Mouse (Mus musculus) myocyte (in vitro differentiated cells): ENCODE measurements around the gene 4933430I17Rik. TPM values are rescaled to one million over a fixed set of nuclear protein-coding genes. Genes with fewer than 3 reads are reported as not detected.

ENCODE experiments used
- H3K27me3 ChIP-seq: one replicate; pipeline ENCODE4 v1.6.1; 2011; ENCODE audit not compliant: control insufficient read depth, insufficient read depth, insufficient read length
- H3K36me3 ChIP-seq: one replicate; pipeline ENCODE4 v1.6.1; 2011; ENCODE audit not compliant: control insufficient read depth, insufficient read depth
- H3K4me2 ChIP-seq: one replicate; pipeline ENCODE4 v1.6.1; 2011; ENCODE audit warnings: low read depth, control low read depth
- H3K4me3 ChIP-seq: one replicate; pipeline ENCODE4 v1.5.1; 2011; ENCODE audit warnings: mild to moderate bottlenecking, control low read depth, moderate library complexity
- H3K79me2 ChIP-seq: one replicate; pipeline ENCODE4 v1.6.1; 2011; ENCODE audit not compliant: control insufficient read depth, insufficient read depth
- H3ac ChIP-seq: one replicate; pipeline ENCODE4 v1.6.1; 2011; ENCODE audit not compliant: control insufficient read depth, insufficient read length
- CEBPB ChIP-seq: IDR thresholded peaks from 2 replicates; pipeline ENCODE4 v1.6.1; 2011; ENCODE audit warnings: mild to moderate bottlenecking, moderate library complexity; ENCODE audit not compliant: poor library complexity, insufficient read depth, severe bottlenecking
- E2F4 ChIP-seq: IDR thresholded peaks from one replicate; pipeline ENCODE4 v1.6.1; 2011; ENCODE audit warnings: mild to moderate bottlenecking, control low read depth, moderate library complexity; ENCODE audit not compliant: insufficient read depth
- MAX ChIP-seq: IDR thresholded peaks from one replicate; pipeline ENCODE4 v1.6.1; 2011; ENCODE audit warnings: low read depth, mild to moderate bottlenecking, control low read depth
- MYOD1 ChIP-seq, 3 experiments: IDR thresholded peaks; one replicate each; pipeline ENCODE4 v1.6.1; 2011; ENCODE audit warnings: control low read depth in 2 of 3, low read depth in 2 of 3, mild to moderate bottlenecking in 2 of 3, moderate library complexity in 1 of 3; ENCODE audit not compliant: insufficient read length in 2 of 3, control insufficient read depth in 1 of 3
- MYOG ChIP-seq, 3 experiments: IDR thresholded peaks; one replicate each; pipeline ENCODE4 v1.6.1; 2011; ENCODE audit warnings: control low read depth in 2 of 3, low read depth in 2 of 3, mild to moderate bottlenecking in 2 of 3; ENCODE audit not compliant: insufficient read length in 2 of 3, control insufficient read depth in 1 of 3, insufficient read depth in 1 of 3
- POLR2A ChIP-seq: IDR thresholded peaks from one replicate; pipeline ENCODE4 v1.6.1; 2011; ENCODE audit warnings: low read depth, mild to moderate bottlenecking, control low read depth, moderate library complexity; ENCODE audit not compliant: insufficient read length
- POLR2AphosphoS2 ChIP-seq: IDR thresholded peaks from one replicate; pipeline ENCODE4 v1.6.1; 2011; ENCODE audit warnings: low read depth, control low read depth; ENCODE audit not compliant: insufficient read length
- REST ChIP-seq: IDR thresholded peaks from one replicate; pipeline ENCODE4 v1.6.1; 2011; ENCODE audit warnings: mild to moderate bottlenecking, control low read depth, moderate library complexity; ENCODE audit not compliant: insufficient read depth, insufficient read length
- SRF ChIP-seq: IDR thresholded peaks from one replicate; pipeline ENCODE4 v1.6.1; 2011; ENCODE audit warnings: low read depth; ENCODE audit not compliant: control insufficient read depth, insufficient read length
- TCF12 ChIP-seq: IDR thresholded peaks from one replicate; pipeline ENCODE4 v1.6.1; 2011; ENCODE audit warnings: mild to moderate bottlenecking, control low read depth; ENCODE audit not compliant: poor library complexity, insufficient read depth, severe bottlenecking
- TCF3 ChIP-seq: IDR thresholded peaks from one replicate; pipeline ENCODE4 v1.6.1; 2011; ENCODE audit warnings: low read depth, control low read depth; ENCODE audit not compliant: insufficient read length
- USF1 ChIP-seq: IDR thresholded peaks from one replicate; pipeline ENCODE4 v1.6.1; 2011; ENCODE audit warnings: low read depth, mild to moderate bottlenecking, control low read depth, moderate library complexity
- polyA plus RNA-seq: library from polyadenylated mRNA; unstranded; fragments of >200 nt; fragmentation: generic; extraction: Trizol; gene quantifications from one replicate; pipeline ENCODE4 v1.2.1, GENCODE M21; 2012; ENCODE audit warnings: missing spikeins

Gene 4933430I17Rik
- polyA plus RNA-seq, 1 experiment = 0.08 TPM

GRCm38 (mm10) chr4:62513998-62514506 is 11.1 kb upstream of the 4933430I17Rik start:
- Histone ChIP-seq H3K36me3 (peaks cover 32% of the 10 kb centered on the region), H3ac (no peak overlapping the region), H3K4me2 (no peak overlapping the region), H3K4me3 (no peak overlapping the region), H3K79me2 (no peaks in the 10 kb centered on the region), H3K27me3 (no peaks in the 10 kb centered on the region)
- TF ChIP-seq REST = no peak
- no peak for TF ChIP-seq POLR2AphosphoS2
- no peak for TF ChIP-seq CEBPB
- TF ChIP-seq TCF3 = no peak
- no peak for TF ChIP-seq POLR2A
- no peak for TF ChIP-seq MYOD1 (IDR thresholded peaks at IDR 0.05; ENCODE audit: control insufficient read depth in 1 of 3, insufficient read length in 2 of 3, low read depth in 2 of 3)
- TF ChIP-seq MAX = no peak
- no peak for TF ChIP-seq USF1
- TF ChIP-seq TCF12 = no peak
- TF ChIP-seq E2F4 = no peak
- no peak for TF ChIP-seq SRF

GRCm38 (mm10) chr4:62514995-62515394 is 10.2 kb upstream of the 4933430I17Rik start:
- Histone ChIP-seq H3K4me3 (no peak overlapping the region), H3K79me2 (no peaks in the 10 kb centered on the region), H3ac (no peak overlapping the region), H3K36me3 (peaks cover 26% of the 10 kb centered on the region), H3K4me2 (no peak overlapping the region), H3K27me3 (no peaks in the 10 kb centered on the region)
- TF ChIP-seq TCF3 (no peak), USF1 (no peak), E2F4 (no peak), MYOD1 (IDR thresholded peaks at IDR 0.05; ENCODE audit: control insufficient read depth in 1 of 3, insufficient read length in 2 of 3, low read depth in 2 of 3) (no peak), TCF12 (no peak)

GRCm38 (mm10) chr4:62515490-62515889 is 9.7 kb upstream of the 4933430I17Rik start:
- H3K36me3 ChIP-seq = peaks cover 26% of the 10 kb centered on the region
- H3K4me3 ChIP-seq = no peak overlapping the region
- no peaks in the 10 kb centered on the region for H3K27me3 ChIP-seq
- no peak for TF ChIP-seq CEBPB
- no peak for TF ChIP-seq TCF3
- no peak for TF ChIP-seq E2F4
- TF ChIP-seq POLR2AphosphoS2 = no peak
- no peak for TF ChIP-seq MYOG (IDR thresholded peaks at IDR 0.05; ENCODE audit: control insufficient read depth in 1 of 3, insufficient read depth in 1 of 3, insufficient read length in 2 of 3, low read depth in 2 of 3)
- TF ChIP-seq SRF = no peak
- TF ChIP-seq MYOD1 (IDR thresholded peaks at IDR 0.05; ENCODE audit: control insufficient read depth in 1 of 3, insufficient read length in 2 of 3, low read depth in 2 of 3) = no peak
- TF ChIP-seq REST = no peak
- no peak for TF ChIP-seq MAX
- TF ChIP-seq TCF12 = no peak
- TF ChIP-seq POLR2A = no peak
- TF ChIP-seq USF1 = no peak
- no peaks in the 10 kb centered on the region for H3K79me2 ChIP-seq
- H3K4me2 ChIP-seq = no peak overlapping the region
- no peak overlapping the region for H3ac ChIP-seq

- H3K4me3 ChIP-seq = no peak overlapping the region
- H3K4me2 ChIP-seq = no peak overlapping the region
- TF ChIP-seq POLR2AphosphoS2 = no peak
- TF ChIP-seq TCF3 = no peak
- no peak for TF ChIP-seq MYOD1 (IDR thresholded peaks at IDR 0.05; ENCODE audit: control insufficient read depth in 1 of 3, insufficient read length in 2 of 3, low read depth in 2 of 3)
- TF ChIP-seq SRF = no peak
- TF ChIP-seq POLR2A = no peak
- no peak for TF ChIP-seq E2F4
- TF ChIP-seq USF1 = no peak
- no peak for TF ChIP-seq MAX
- no peak for TF ChIP-seq TCF12
- TF ChIP-seq REST = no peak
- TF ChIP-seq MYOG (IDR thresholded peaks at IDR 0.05; ENCODE audit: control insufficient read depth in 1 of 3, insufficient read depth in 1 of 3, insufficient read length in 2 of 3, low read depth in 2 of 3) = no peak
- TF ChIP-seq CEBPB = no peak
- no peaks in the 10 kb centered on the region for H3K27me3 ChIP-seq
- H3K79me2 ChIP-seq = no peaks in the 10 kb centered on the region
- peaks cover 21% of the 10 kb centered on the region for H3K36me3 ChIP-seq
- no peak overlapping the region for H3ac ChIP-seq
Measured at GRCm38 (mm10) chr4:62516079-62516478, 9.1 kb upstream of the 4933430I17Rik start.

- no peaks in the 10 kb centered on the region for H3K27me3 ChIP-seq
- H3K4me3 ChIP-seq = no peak overlapping the region
- H3ac ChIP-seq = no peak overlapping the region
- TF ChIP-seq TCF12 (no peak), POLR2AphosphoS2 (no peak), POLR2A (no peak), CEBPB (no peak), USF1 (no peak), REST (no peak), MAX (no peak), MYOG (IDR thresholded peaks at IDR 0.05; ENCODE audit: control insufficient read depth in 1 of 3, insufficient read depth in 1 of 3, insufficient read length in 2 of 3, low read depth in 2 of 3) (no peak), E2F4 (no peak), SRF (no peak), MYOD1 (IDR thresholded peaks at IDR 0.05; ENCODE audit: control insufficient read depth in 1 of 3, insufficient read length in 2 of 3, low read depth in 2 of 3) (no peak), TCF3 (no peak)
- peaks cover 16% of the 10 kb centered on the region for H3K36me3 ChIP-seq
- no peaks in the 10 kb centered on the region for H3K79me2 ChIP-seq
- no peak overlapping the region for H3K4me2 ChIP-seq
Measured at GRCm38 (mm10) chr4:62516579-62516978, 8.6 kb upstream of the 4933430I17Rik start.
